Mouse (Mus musculus) lung, embryonic 14.5 days (tissue): ENCODE results near the gene Ddo. TPM values are rescaled to one million over a fixed set of nuclear protein-coding genes. Genes with fewer than 3 reads are reported as not detected.

Experiments
- ATAC-seq: fragments of 200-750 bp; cut with Nextera tagmentation; 2 replicates; pipeline ENCODE4 v1.8.0; 2017; ENCODE audit warnings: mild to moderate bottlenecking, moderate TSS enrichment, moderate library complexity; ENCODE audit not compliant: insufficient read depth
- DNase-seq: peaks from one replicate; pipeline ENCODE4 v3.0.0-alpha.2; 2015
- H3K27ac ChIP-seq: fragments of 300-500 bp; sonication (generic); 2 replicates; pipeline ENCODE4 v1.5.1; 2014; ENCODE audit warnings: low read depth, mild to moderate bottlenecking, moderate library complexity
- H3K27me3 ChIP-seq: fragments of 300-500 bp; sonication (generic); 2 replicates; pipeline ENCODE4 v1.6.1; 2014; ENCODE audit warnings: low read length, control low read depth; ENCODE audit not compliant: insufficient read depth
- H3K36me3 ChIP-seq: fragments of 300-500 bp; sonication (generic); 2 replicates; pipeline ENCODE4 v1.6.1; 2014; ENCODE audit warnings: control low read depth; ENCODE audit not compliant: insufficient read depth
- H3K4me1 ChIP-seq: fragments of 300-500 bp; sonication (generic); 2 replicates; pipeline ENCODE4 v1.6.1; 2014; ENCODE audit warnings: antibody characterized with exemption, control low read depth; ENCODE audit not compliant: insufficient read depth
- H3K4me2 ChIP-seq: fragments of 300-500 bp; sonication (generic); 2 replicates; pipeline ENCODE4 v1.6.1; 2014; ENCODE audit warnings: mild to moderate bottlenecking
- H3K4me3 ChIP-seq: fragments of 300-500 bp; sonication (generic); 2 replicates; pipeline ENCODE4 v1.5.1; 2014; ENCODE audit warnings: low read depth, low read length
- H3K9ac ChIP-seq: fragments of 300-500 bp; sonication (generic); 2 replicates; pipeline ENCODE4 v1.6.1; 2014
- H3K9me3 ChIP-seq: fragments of 300-500 bp; sonication (generic); 2 replicates; pipeline ENCODE4 v1.6.1; 2016; ENCODE audit warnings: low read depth, low read length, control low read depth
- CTCF ChIP-seq: IDR thresholded peaks from 2 replicates; pipeline ENCODE4 v1.5.1; 2016; ENCODE audit warnings: antibody characterized with exemption, low read depth
- WGBS: fragments of 180-500 bp; shearing (Covaris S2); extraction: QIAGEN DNeasy Blood & Tissue Kit; methylation state at CpG from one replicate; pipeline ENCODE4 v1.1.7; 2014; 5-methylcytosine and 5-hydroxymethylcytosine counted together
- polyA plus RNA-seq: library from polyadenylated mRNA; unstranded; fragments of >200 nt; fragmentation: Nextera tagmentation; extraction: Ambion mirVana; gene quantifications from 2 replicates; pipeline ENCODE4 v1.2.1, GENCODE M21; 2014

Ddo gene
- polyA plus RNA-seq, 1 experiment from 2014 or later, result 1.8 TPM

- WGBS, result 94% methylated on average over 4 of the region's 4 CpGs
- H3K36me3 ChIP-seq, result no peaks in the 10 kb centered on the region
- H3K9me3 ChIP-seq, result no peaks in the 10 kb centered on the region
- no peaks in the 10 kb centered on the region for H3K27me3 ChIP-seq
- H3K4me3 ChIP-seq, result no peak overlapping the region
- H3K9ac ChIP-seq, result no peak overlapping the region
- H3K4me2 ChIP-seq, result no peak overlapping the region
- H3K4me1 ChIP-seq, result 0 out of 2 replicates have a peak, but pooled peaks cover 3% of the 10 kb centered on the region
- no peak for TF ChIP-seq CTCF
- H3K27ac ChIP-seq, result no peak overlapping the region
- no peak for ATAC-seq
- no peak for DNase-seq
Observed at GRCm38 (mm10) chr10:40640406-40640805, 10.6 kb downstream of the Ddo start.

- Histone ChIP-seq H3K4me1 (0 out of 2 replicates have a peak, but pooled peaks cover 3% of the 10 kb centered on the region), H3K9ac (no peak overlapping the region), H3K4me2 (no peak overlapping the region), H3K27me3 (no peaks in the 10 kb centered on the region), H3K9me3 (no peaks in the 10 kb centered on the region), H3K4me3 (no peak overlapping the region), H3K36me3 (no peaks in the 10 kb centered on the region), H3K27ac (no peak overlapping the region)
- ATAC-seq, result no peak
- 85% methylated on average over 7 of the region's 7 CpGs for WGBS
- TF ChIP-seq CTCF, result no peak
- DNase-seq, result no peak
Observed at GRCm38 (mm10) chr10:40641901-40642300, 12.1 kb downstream of the Ddo start.

- no peaks in the 10 kb centered on the region for H3K36me3 ChIP-seq
- H3K4me2 ChIP-seq, result no peak overlapping the region
- H3K9me3 ChIP-seq, result no peaks in the 10 kb centered on the region
- no peak overlapping the region for H3K9ac ChIP-seq
- 73% methylated on average over 5 of the region's 5 CpGs for WGBS
- no peak overlapping the region for H3K27ac ChIP-seq
- DNase-seq (no peak), ATAC-seq (no peak)
- no peak overlapping the region for H3K4me3 ChIP-seq
- H3K4me1 ChIP-seq, result 0 out of 2 replicates have a peak, but pooled peaks cover 2% of the 10 kb centered on the region
- no peak for TF ChIP-seq CTCF
- H3K27me3 ChIP-seq, result no peaks in the 10 kb centered on the region
Observed at GRCm38 (mm10) chr10:40643126-40643525, 13.3 kb downstream of the Ddo start.

GRCm38 (mm10) chr10:40644456-40644855 is 14.6 kb downstream of the Ddo start:
- H3K36me3 ChIP-seq, result no peaks in the 10 kb centered on the region
- DNase-seq, result peak; percentile 77
- 27% methylated on average over 9 of the region's 9 CpGs for WGBS
- H3K9ac ChIP-seq, result no peak overlapping the region
- H3K27me3 ChIP-seq, result no peaks in the 10 kb centered on the region
- H3K4me3 ChIP-seq, result no peak overlapping the region
- no peak overlapping the region for H3K27ac ChIP-seq
- H3K9me3 ChIP-seq, result no peaks in the 10 kb centered on the region
- TF ChIP-seq CTCF, result 0 out of 2 replicates have a peak, but pooled peaks have one; percentile 3
- ATAC-seq, result peak; percentile 83
- H3K4me2 ChIP-seq, result 0 out of 2 replicates have a peak overlapping the region, but pooled peaks have one; percentile 4
- H3K4me1 ChIP-seq, result no peaks in the 10 kb centered on the region

GRCm38 (mm10) chr10:40645346-40645745 is 15.5 kb downstream of the Ddo start:
- WGBS, result 61% methylated on average over 1 of the region's 1 CpGs
- no peak overlapping the region for H3K4me2 ChIP-seq
- H3K36me3 ChIP-seq, result no peaks in the 10 kb centered on the region
- H3K4me1 ChIP-seq, result no peaks in the 10 kb centered on the region
- no peaks in the 10 kb centered on the region for H3K9me3 ChIP-seq
- no peak overlapping the region for H3K4me3 ChIP-seq
- no peak for DNase-seq
- H3K9ac ChIP-seq, result no peak overlapping the region
- no peak overlapping the region for H3K27ac ChIP-seq
- no peaks in the 10 kb centered on the region for H3K27me3 ChIP-seq
- TF ChIP-seq CTCF, result no peak
- ATAC-seq, result no peak

GRCm38 (mm10) chr10:40648776-40649175 is 19.0 kb downstream of the Ddo start:
- Histone ChIP-seq H3K9ac (no peak overlapping the region), H3K27me3 (no peaks in the 10 kb centered on the region), H3K9me3 (no peaks in the 10 kb centered on the region), H3K4me3 (no peak overlapping the region), H3K4me1 (no peaks in the 10 kb centered on the region), H3K27ac (no peak overlapping the region), H3K36me3 (no peaks in the 10 kb centered on the region), H3K4me2 (no peak overlapping the region)
- ATAC-seq (no peak), DNase-seq (no peak)
- TF ChIP-seq CTCF, result no peak
- 81% methylated on average over 12 of the region's 12 CpGs for WGBS

GRCm38 (mm10) chr10:40649634-40650033 is 19.8 kb downstream of the Ddo start:
- WGBS, result 20% methylated on average over 4 of the region's 4 CpGs
- H3K27ac ChIP-seq, result no peak overlapping the region
- peak; percentile 74 for DNase-seq

More at GRCm38 (mm10) chr10:40649634-40650033, 19.8 kb downstream of the Ddo start:
- no peak overlapping the region for H3K4me2 ChIP-seq
- no peak overlapping the region for H3K4me3 ChIP-seq
- no peaks in the 10 kb centered on the region for H3K36me3 ChIP-seq
- ATAC-seq, result no peak
- peak; percentile 48 for TF ChIP-seq CTCF
- H3K9me3 ChIP-seq, result no peaks in the 10 kb centered on the region
- H3K9ac ChIP-seq, result no peak overlapping the region
- H3K27me3 ChIP-seq, result no peaks in the 10 kb centered on the region
- H3K4me1 ChIP-seq, result no peaks in the 10 kb centered on the region
